Mouse (Mus musculus) embryonic facial prominence, embryonic 11.5 days (tissue): Measurements from ENCODE around the gene Nudt4. TPM values are rescaled to one million over a fixed set of nuclear protein-coding genes. Genes with fewer than 3 reads are reported as not detected.

Source experiments
- ATAC-seq: fragments of 200-750 bp; cut with Nextera tagmentation; replicated peaks from 2 replicates; pipeline ENCODE4 v1.8.0; 2017; ENCODE audit warnings: low read depth; ENCODE audit not compliant: insufficient number of reproducible peaks, low FRiP score, low TSS enrichment
- DNase-seq: peaks from one replicate; pipeline ENCODE4 v3.0.0-alpha.2; 2015; ENCODE audit warnings: low spot score
- H3K27ac ChIP-seq: fragments of 300-500 bp; sonication (generic); replicated peaks from 2 replicates; pipeline ENCODE4 v1.5.1; 2014; ENCODE audit warnings: mild to moderate bottlenecking, low read depth, low read length, control low read depth
- H3K27me3 ChIP-seq: fragments of 300-500 bp; sonication (generic); 2 replicates; pipeline ENCODE4 v1.6.1; 2014; ENCODE audit warnings: mild to moderate bottlenecking, low read length, moderate library complexity, mixed read lengths; ENCODE audit not compliant: control insufficient read depth, insufficient read depth
- H3K36me3 ChIP-seq: fragments of 300-500 bp; sonication (generic); replicated peaks from 2 replicates; pipeline ENCODE4 v1.6.1; 2014; ENCODE audit warnings: low read depth, mild to moderate bottlenecking, low read length, moderate library complexity, mixed read lengths; ENCODE audit not compliant: control insufficient read depth, insufficient read depth
- H3K4me1 ChIP-seq: fragments of 300-500 bp; sonication (generic); 2 replicates; pipeline ENCODE4 v1.6.1; 2014; ENCODE audit warnings: low read length, mixed read lengths; ENCODE audit not compliant: control insufficient read depth, insufficient read depth
- H3K4me2 ChIP-seq: fragments of 300-500 bp; sonication (generic); 2 replicates; pipeline ENCODE4 v1.6.1; 2014; ENCODE audit warnings: low read depth, mild to moderate bottlenecking, control low read depth, low read length, moderate library complexity
- H3K4me3 ChIP-seq: fragments of 300-500 bp; sonication (generic); 2 replicates; pipeline ENCODE4 v1.5.1; 2014; ENCODE audit warnings: low read depth, low read length, control low read depth
- H3K9ac ChIP-seq: fragments of 300-500 bp; sonication (generic); replicated peaks from 2 replicates; pipeline ENCODE4 v1.6.1; 2014; ENCODE audit warnings: mild to moderate bottlenecking, control low read depth, low read length
- H3K9me3 ChIP-seq: fragments of 300-500 bp; sonication (generic); replicated peaks from 2 replicates; pipeline ENCODE4 v1.6.1; 2016; ENCODE audit warnings: mild to moderate bottlenecking, low read length, inconsistent platforms, mixed read lengths; ENCODE audit not compliant: control insufficient read depth
- WGBS: fragments of 180-500 bp; shearing (Covaris S2); extraction: QIAGEN DNeasy Blood & Tissue Kit; methylation state at CpG from one replicate; pipeline ENCODE4 v1.1.7; 2014; 5-methylcytosine and 5-hydroxymethylcytosine counted together
- polyA plus RNA-seq: library from polyadenylated mRNA; unstranded; fragments of >200 nt; fragmentation: Nextera tagmentation; extraction: Ambion mirVana; gene quantifications from 2 replicates; pipeline ENCODE4 v1.2.1, GENCODE M21; 2014

Nudt4 gene
- polyA plus RNA-seq, 1 experiment from 2014 or later, result 142 TPM

GRCm38 (mm10) chr10:95562859-95563841, 796 bp downstream of the Nudt4 start:
- Histone ChIP-seq H3K9ac (peak overlapping the region; percentile 96), H3K4me1 (peaks cover 4% of the 10 kb centered on the region; the same call in 1 of the 2 replicates), H3K36me3 (no peaks in the 10 kb centered on the region), H3K4me3 (peak overlapping the region; percentile 98), H3K9me3 (no peaks in the 10 kb centered on the region), H3K4me2 (peak overlapping the region; percentile 71), H3K27me3 (no peaks in the 10 kb centered on the region), H3K27ac (peak overlapping the region; percentile 88)
- peak; percentile 63 for ATAC-seq
- WGBS, result 1% methylated on average over 65 of the region's 65 CpGs
- DNase-seq, result peak; percentile 54

DNA sequence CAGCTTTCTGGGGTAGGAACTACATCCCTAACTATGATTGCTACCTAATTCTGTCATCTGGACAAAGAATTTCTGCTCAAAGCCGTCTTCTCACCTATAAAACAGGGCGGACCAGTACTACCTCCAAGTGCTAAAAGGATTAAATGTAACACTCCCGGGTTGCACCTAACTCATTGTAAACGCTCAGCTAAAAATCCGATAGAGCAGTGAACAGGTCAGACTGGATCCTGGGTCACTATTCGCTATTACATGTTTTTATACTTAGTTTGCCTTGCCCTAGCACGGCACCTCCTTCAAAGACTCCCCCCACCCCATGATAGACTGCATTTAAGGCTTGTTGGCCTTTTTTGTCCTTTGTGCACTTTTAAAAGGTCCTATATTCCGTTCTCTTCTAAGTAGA, 1.6 kb downstream of the Nudt4 start:
- Histone ChIP-seq H3K9ac (peak overlapping the region; percentile 96), H3K4me2 (peak overlapping the region; percentile 71), H3K9me3 (no peaks in the 10 kb centered on the region), H3K36me3 (no peaks in the 10 kb centered on the region), H3K27ac (no peak overlapping the region), H3K4me3 (peak overlapping the region; percentile 98), H3K27me3 (no peaks in the 10 kb centered on the region), H3K4me1 (peaks cover 4% of the 10 kb centered on the region; the same call in 1 of the 2 replicates)
- DNase-seq, result no peak
- WGBS, result 14% methylated on average over 8 of the region's 8 CpGs
- no peak for ATAC-seq

DNA sequence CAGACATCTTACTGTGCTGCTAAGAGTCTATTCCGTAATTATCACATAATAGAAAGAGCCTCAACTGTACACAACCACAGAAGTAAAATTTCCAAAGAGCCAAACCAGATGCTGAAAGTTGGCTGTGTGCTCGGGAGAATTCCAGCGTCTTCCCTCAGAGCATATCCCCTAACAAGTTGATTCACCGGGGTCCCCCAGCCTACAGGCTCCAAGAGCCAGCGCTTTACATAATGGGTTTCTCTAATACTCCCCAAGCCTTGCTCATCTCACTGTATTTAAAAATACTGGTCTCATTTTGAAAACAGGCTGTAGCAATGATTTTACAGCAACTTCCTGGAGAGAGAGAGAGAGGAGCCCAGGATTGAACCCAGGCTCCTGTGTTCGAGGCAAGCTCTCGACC, 2.3 kb downstream of the Nudt4 start:
- Histone ChIP-seq H3K9me3 (no peaks in the 10 kb centered on the region), H3K4me3 (peak overlapping the region; percentile 98), H3K4me1 (peaks cover 4% of the 10 kb centered on the region; the same call in 1 of the 2 replicates), H3K36me3 (no peaks in the 10 kb centered on the region), H3K4me2 (peak overlapping the region; percentile 71), H3K27ac (no peak overlapping the region), H3K27me3 (no peaks in the 10 kb centered on the region), H3K9ac (no peak overlapping the region; the same call in 1 of the 2 replicates)
- no peak for ATAC-seq
- DNase-seq, result peak; percentile 29
- WGBS, result 56% methylated on average over 7 of the region's 7 CpGs

DNA sequence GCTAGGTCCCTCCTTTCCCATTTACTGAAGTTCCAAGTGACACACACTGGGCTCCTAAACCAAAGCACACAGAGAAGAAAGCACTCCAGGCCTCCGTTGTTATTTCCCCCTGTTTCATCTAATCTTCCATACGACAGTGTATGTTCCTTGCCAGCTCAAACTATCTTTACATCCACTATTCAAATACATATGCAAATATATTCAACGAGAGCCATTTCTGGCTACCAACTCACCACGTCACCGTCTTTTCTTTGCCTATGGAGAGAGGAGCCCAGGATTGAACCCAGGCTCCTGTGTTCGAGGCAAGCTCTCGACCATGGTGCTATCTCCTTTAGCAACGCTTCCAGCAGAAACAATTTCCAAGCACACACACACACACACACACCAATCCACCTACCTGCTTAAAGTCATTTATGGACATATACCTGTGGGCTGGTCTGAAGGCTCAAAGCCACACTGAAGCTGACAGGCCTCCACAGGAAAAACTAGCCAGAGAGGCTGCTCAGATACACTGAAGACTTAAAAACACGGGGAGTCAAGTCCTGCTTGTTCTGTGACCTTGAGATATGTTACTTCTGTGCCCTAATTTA, 3.5 kb downstream of the Nudt4 start:
- no peak overlapping the region for H3K27ac ChIP-seq
- no peak overlapping the region for H3K9ac ChIP-seq
- DNase-seq (no peak), ATAC-seq (no peak)
- H3K9me3 ChIP-seq, result no peaks in the 10 kb centered on the region
- no peak overlapping the region for H3K4me2 ChIP-seq
- WGBS, result 91% methylated on average over 9 of the region's 9 CpGs
- no peak overlapping the region for H3K4me3 ChIP-seq
- peaks cover 3% of the 10 kb centered on the region; the same call in 1 of the 2 replicates for H3K4me1 ChIP-seq
- no peaks in the 10 kb centered on the region for H3K27me3 ChIP-seq
- H3K36me3 ChIP-seq, result no peaks in the 10 kb centered on the region

GRCm38 (mm10) chr10:95559426-95559825, 4.5 kb downstream of the Nudt4 start:
- no peak overlapping the region for H3K4me3 ChIP-seq

GRCm38 (mm10) chr10:95557337-95557828, 6.6 kb downstream of the Nudt4 start:
- Histone ChIP-seq H3K27ac (no peak overlapping the region), H3K4me3 (no peak overlapping the region), H3K4me2 (no peak overlapping the region), H3K9ac (no peak overlapping the region), H3K27me3 (no peaks in the 10 kb centered on the region), H3K36me3 (no peaks in the 10 kb centered on the region), H3K9me3 (no peaks in the 10 kb centered on the region), H3K4me1 (no peaks in the 10 kb centered on the region)
- ATAC-seq (no peak), DNase-seq (peak; percentile 33)
- WGBS, result 87% methylated on average over 5 of the region's 5 CpGs

More at GRCm38 (mm10) chr10:95559426-95559825, 4.5 kb downstream of the Nudt4 start:
- Histone ChIP-seq H3K27me3 (no peaks in the 10 kb centered on the region), H3K36me3 (no peaks in the 10 kb centered on the region), H3K9me3 (no peaks in the 10 kb centered on the region), H3K9ac (no peak overlapping the region), H3K27ac (no peak overlapping the region), H3K4me1 (no peaks in the 10 kb centered on the region), H3K4me2 (no peak overlapping the region)
- ATAC-seq (no peak), DNase-seq (no peak)
- 65% methylated on average over 7 of the region's 7 CpGs for WGBS

GRCm38 (mm10) chr10:95555866-95556265, 8.1 kb downstream of the Nudt4 start:
- H3K36me3 ChIP-seq, result no peaks in the 10 kb centered on the region

More at GRCm38 (mm10) chr10:95555866-95556265, 8.1 kb downstream of the Nudt4 start:
- Histone ChIP-seq H3K4me3 (no peak overlapping the region), H3K27me3 (no peaks in the 10 kb centered on the region), H3K4me1 (no peaks in the 10 kb centered on the region), H3K9ac (no peak overlapping the region), H3K4me2 (no peak overlapping the region), H3K9me3 (no peaks in the 10 kb centered on the region), H3K27ac (no peak overlapping the region)
- 84% methylated on average over 11 of the region's 11 CpGs for WGBS
- DNase-seq (no peak), ATAC-seq (no peak)
